Mouse (Mus musculus) heart, embryonic 11.5 days (tissue): Measurements from ENCODE around the gene AU022252. TPM values are rescaled to one million over a fixed set of nuclear protein-coding genes. Genes with fewer than 3 reads are reported as not detected.

Experiments used
- ATAC-seq: fragments of 200-750 bp; cut with Nextera tagmentation; replicated peaks from 2 replicates; pipeline ENCODE4 v1.8.0; 2017; ENCODE audit warnings: moderate library complexity; ENCODE audit not compliant: insufficient number of reproducible peaks, low FRiP score, low TSS enrichment
- H3K27ac ChIP-seq: fragments of 300-500 bp; sonication (generic); 2 replicates; pipeline ENCODE4 v1.5.1; 2014; ENCODE audit warnings: mild to moderate bottlenecking, low read depth, low read length
- H3K27me3 ChIP-seq: fragments of 300-500 bp; sonication (generic); 2 replicates; pipeline ENCODE4 v1.6.1; 2014; ENCODE audit warnings: mild to moderate bottlenecking, low read length, mixed read lengths; ENCODE audit not compliant: control insufficient read depth, insufficient read depth
- H3K36me3 ChIP-seq: fragments of 300-500 bp; sonication (generic); 2 replicates; pipeline ENCODE4 v1.6.1; 2014; ENCODE audit warnings: mild to moderate bottlenecking, low read length, moderate library complexity, mixed read lengths; ENCODE audit not compliant: control insufficient read depth, insufficient read depth
- H3K4me1 ChIP-seq: fragments of 300-500 bp; sonication (generic); 2 replicates; pipeline ENCODE4 v1.6.1; 2014; ENCODE audit warnings: low read length; ENCODE audit not compliant: control insufficient read depth, insufficient read depth
- H3K4me2 ChIP-seq: fragments of 300-500 bp; sonication (generic); 2 replicates; pipeline ENCODE4 v1.6.1; 2014; ENCODE audit warnings: mild to moderate bottlenecking, moderate library complexity
- H3K4me3 ChIP-seq: fragments of 300-500 bp; sonication (generic); 2 replicates; pipeline ENCODE4 v1.5.1; 2014; ENCODE audit warnings: low read depth, low read length
- H3K9ac ChIP-seq: fragments of 300-500 bp; sonication (generic); 2 replicates; pipeline ENCODE4 v1.6.1; 2014; ENCODE audit warnings: mild to moderate bottlenecking, low read depth, low read length, moderate library complexity
- H3K9me3 ChIP-seq: fragments of 300-500 bp; sonication (generic); replicated peaks from 2 replicates; pipeline ENCODE4 v1.6.1; 2016; ENCODE audit warnings: low read length; ENCODE audit not compliant: control insufficient read depth
- WGBS: fragments of 180-500 bp; shearing (Covaris S2); extraction: QIAGEN DNeasy Blood & Tissue Kit; methylation state at CpG from one replicate; pipeline ENCODE4 v1.1.7; 2014; ENCODE audit not compliant: insufficient replicate concordance; 5-methylcytosine and 5-hydroxymethylcytosine counted together
- polyA plus RNA-seq: library from polyadenylated mRNA; unstranded; fragments of >200 nt; fragmentation: Nextera tagmentation; extraction: Ambion mirVana; gene quantifications from 2 replicates; pipeline ENCODE4 v1.2.1, GENCODE M21; 2014

Gene AU022252
- polyA plus RNA-seq, 1 experiment from 2014 or later = 34.7 TPM

DNA sequence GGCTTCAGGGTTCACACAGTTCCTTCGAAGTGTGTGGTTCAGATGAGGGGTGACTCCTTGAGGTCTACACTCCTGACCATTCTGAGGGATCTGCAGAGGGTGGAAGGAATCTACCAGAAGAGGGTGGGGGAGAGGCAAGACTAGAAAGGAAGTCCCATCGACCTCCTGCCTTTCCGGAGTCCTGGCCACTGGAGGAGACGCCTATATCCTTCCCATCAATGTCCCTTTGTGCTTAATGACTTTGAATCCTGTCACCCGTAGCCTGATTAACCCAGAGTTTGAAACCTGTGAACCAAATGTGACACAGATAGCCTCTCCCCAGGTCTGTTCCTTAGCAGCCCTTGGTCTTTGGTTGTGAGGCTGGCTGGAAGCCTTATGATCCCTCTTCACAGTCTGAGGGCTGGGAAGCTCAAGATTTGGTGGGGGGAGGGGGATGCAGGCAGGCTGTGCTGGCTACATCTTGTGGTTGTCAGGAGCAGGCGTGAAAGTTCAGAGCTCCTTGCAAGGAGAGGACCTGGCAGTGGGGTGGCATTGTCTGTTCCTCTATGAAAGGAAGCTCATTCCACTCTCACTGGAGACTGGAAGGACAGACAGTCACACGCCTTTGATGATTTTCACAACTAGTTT, 28.7 kb upstream of the AU022252 start:
- Histone ChIP-seq H3K27ac (no peak overlapping the region), H3K4me3 (no peak overlapping the region)
- WGBS = 35% methylated on average over 7 of the region's 7 CpGs

DNA sequence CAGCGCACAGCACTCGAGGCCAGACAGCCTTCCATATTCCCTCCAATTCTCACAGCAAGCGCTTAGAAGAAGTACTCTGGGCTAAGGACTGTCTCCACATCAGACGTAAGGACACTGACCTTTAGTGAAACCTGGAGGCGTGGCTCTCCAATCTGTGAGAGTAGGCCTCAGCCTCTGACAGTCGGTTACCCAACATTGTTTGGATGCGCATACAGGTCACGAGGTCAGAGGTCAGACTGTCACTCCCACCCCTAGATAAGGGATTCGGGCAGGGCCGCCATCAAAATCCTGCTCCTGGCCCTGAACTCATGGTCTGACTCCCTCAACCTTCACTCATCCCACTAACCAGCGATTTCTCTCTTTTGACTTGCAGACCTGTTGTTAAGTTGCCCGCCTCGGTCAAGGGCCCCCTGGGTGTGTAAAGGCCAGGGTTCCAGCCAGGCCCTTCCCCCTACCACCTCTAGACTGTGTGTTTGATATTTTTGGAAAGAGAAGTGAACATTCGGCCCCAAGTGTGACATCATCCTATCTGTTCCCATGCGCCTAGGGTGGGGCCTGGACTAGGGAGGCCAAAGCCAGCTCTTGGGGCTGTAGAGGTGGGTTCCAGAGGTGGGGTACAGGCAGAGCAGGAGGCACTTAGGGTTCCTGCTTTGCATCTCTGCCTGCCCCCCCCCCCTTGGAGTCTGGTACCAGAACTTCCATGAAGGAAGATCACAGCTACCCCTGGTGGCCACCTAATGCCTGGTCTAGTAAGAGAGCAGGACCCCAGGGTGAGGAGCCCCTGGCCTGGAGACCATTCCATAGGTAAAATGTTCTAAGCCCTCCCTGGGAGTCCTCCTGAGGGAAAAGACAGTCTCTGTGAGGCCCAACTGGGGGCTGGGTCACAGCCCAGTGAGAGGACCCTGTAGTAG, 27.1 kb upstream of the AU022252 start:
- no peak overlapping the region for H3K27ac ChIP-seq
- H3K4me1 ChIP-seq = 0 out of 2 replicates have a peak, but pooled peaks cover 2% of the 10 kb centered on the region
- no peaks in the 10 kb centered on the region for H3K9me3 ChIP-seq
- H3K9ac ChIP-seq = no peak overlapping the region
- ATAC-seq = peak; percentile 25; the same call in 1 of the 2 replicates
- H3K36me3 ChIP-seq = no peaks in the 10 kb centered on the region
- 74% methylated on average over 15 of the region's 15 CpGs for WGBS
- no peak overlapping the region for H3K4me3 ChIP-seq
- no peaks in the 10 kb centered on the region for H3K27me3 ChIP-seq
- no peak overlapping the region for H3K4me2 ChIP-seq

More for the DNA sequence above, 28.7 kb upstream of the AU022252 start:
- Histone ChIP-seq H3K9me3 (no peaks in the 10 kb centered on the region), H3K27me3 (no peaks in the 10 kb centered on the region), H3K4me1 (0 out of 2 replicates have a peak, but pooled peaks cover 2% of the 10 kb centered on the region), H3K9ac (no peak overlapping the region), H3K36me3 (no peaks in the 10 kb centered on the region), H3K4me2 (no peak overlapping the region)
- no peak for ATAC-seq

GRCm38 (mm10) chr4:119257083-119257482, 24.6 kb upstream of the AU022252 start:
- Histone ChIP-seq H3K9ac (no peak overlapping the region), H3K9me3 (no peaks in the 10 kb centered on the region), H3K27ac (no peak overlapping the region), H3K36me3 (no peaks in the 10 kb centered on the region), H3K4me3 (no peak overlapping the region), H3K27me3 (no peaks in the 10 kb centered on the region), H3K4me2 (no peak overlapping the region), H3K4me1 (peaks cover 11% of the 10 kb centered on the region; the same call in 1 of the 2 replicates)
- ATAC-seq = no peak
- WGBS = 73% methylated on average over 6 of the region's 6 CpGs

DNA sequence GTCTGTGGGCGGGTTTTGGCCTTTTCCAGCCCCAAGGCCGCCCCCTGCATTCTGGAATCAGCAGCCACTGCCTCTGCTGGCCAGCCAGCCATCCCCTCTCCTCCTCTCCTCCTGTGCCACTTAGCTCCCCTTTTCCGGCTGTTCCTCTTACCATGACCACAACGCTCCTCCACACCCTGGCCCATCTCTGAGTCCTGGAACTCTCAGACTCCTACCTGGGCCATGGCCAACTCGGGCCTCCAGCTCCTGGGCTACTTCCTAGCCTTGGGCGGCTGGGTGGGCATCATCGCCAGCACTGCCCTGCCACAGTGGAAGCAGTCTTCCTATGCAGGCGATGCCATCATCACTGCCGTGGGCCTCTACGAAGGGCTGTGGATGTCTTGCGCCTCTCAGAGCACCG, 22.8 kb upstream of the AU022252 start, which contains the start of gene Cldn19:
TSS of gene Cldn19 (plus strand) at position 64 of the 400 bp plus-strand sequence.
- ATAC-seq = no peak
- H3K4me3 ChIP-seq = no peak within 1 kb of the TSS
- no peaks in the 10 kb centered on the region for H3K9me3 ChIP-seq
- no peak within 1 kb of the TSS for H3K9ac ChIP-seq
- H3K4me1 ChIP-seq = peaks cover 9% of the 10 kb centered on the region; the same call in 1 of the 2 replicates
- H3K36me3 ChIP-seq = no peaks in the 10 kb centered on the region
- WGBS = 79% methylated on average over 12 of the region's 12 CpGs
- no peak within 1 kb of the TSS for H3K27ac ChIP-seq
- H3K4me2 ChIP-seq = no peak within 1 kb of the TSS
- H3K27me3 ChIP-seq = no peaks in the 10 kb centered on the region

- Histone ChIP-seq H3K4me3 (no peak overlapping the region), H3K4me1 (peaks cover 9% of the 10 kb centered on the region; the same call in 1 of the 2 replicates), H3K4me2 (no peak overlapping the region), H3K36me3 (no peaks in the 10 kb centered on the region), H3K27me3 (no peaks in the 10 kb centered on the region), H3K9me3 (no peaks in the 10 kb centered on the region), H3K9ac (no peak overlapping the region), H3K27ac (no peak overlapping the region)
- ATAC-seq = no peak
- WGBS = 41% methylated on average over 9 of the region's 9 CpGs
These were observed 21.6 kb upstream of the AU022252 start for GRCm38 (mm10) chr4:119254012-119254618.

DNA sequence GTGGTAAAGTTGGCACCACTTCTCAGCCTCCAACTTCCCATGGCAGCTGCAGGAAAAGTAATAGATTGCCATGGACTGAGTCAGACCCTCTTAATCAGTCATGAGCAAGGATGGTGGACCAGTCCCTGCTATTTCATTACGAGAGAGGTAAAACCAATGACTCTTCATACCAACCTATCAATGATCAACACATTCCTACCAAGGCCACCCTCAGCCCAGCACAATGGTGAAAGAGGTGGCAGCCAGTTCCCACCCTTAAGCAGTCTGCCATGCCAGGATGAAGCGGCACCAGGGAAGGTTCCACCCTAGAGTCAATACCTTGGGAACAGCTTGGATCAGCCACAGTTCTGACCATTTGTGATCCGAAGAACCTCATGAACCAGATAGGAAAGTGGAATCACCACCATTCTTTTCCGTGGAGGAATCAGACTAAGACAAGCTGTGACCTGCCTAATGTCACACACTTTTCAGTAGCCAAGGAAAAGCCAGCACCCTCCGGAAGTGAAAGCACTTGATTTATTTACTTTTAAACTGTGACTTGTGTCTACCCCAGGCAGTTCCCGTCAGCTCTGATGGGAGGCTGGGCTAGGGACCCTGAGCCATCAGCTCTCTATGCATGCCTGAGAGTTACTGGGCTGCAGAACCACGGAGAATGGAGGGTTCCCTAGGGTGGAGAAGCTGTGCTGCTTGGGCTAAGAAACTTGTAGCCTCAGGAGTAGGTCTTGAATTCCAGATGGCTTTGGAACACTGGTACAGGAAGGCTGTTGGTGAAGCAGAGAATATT, 19.7 kb upstream of the AU022252 start:
- Histone ChIP-seq H3K4me3 (no peak overlapping the region), H3K36me3 (no peaks in the 10 kb centered on the region), H3K27me3 (no peaks in the 10 kb centered on the region), H3K4me2 (no peak overlapping the region), H3K9me3 (no peaks in the 10 kb centered on the region), H3K27ac (no peak overlapping the region), H3K9ac (no peak overlapping the region), H3K4me1 (peaks cover 9% of the 10 kb centered on the region; the same call in 1 of the 2 replicates)
- no peak for ATAC-seq
- 52% methylated on average over 7 of the region's 7 CpGs for WGBS

DNA sequence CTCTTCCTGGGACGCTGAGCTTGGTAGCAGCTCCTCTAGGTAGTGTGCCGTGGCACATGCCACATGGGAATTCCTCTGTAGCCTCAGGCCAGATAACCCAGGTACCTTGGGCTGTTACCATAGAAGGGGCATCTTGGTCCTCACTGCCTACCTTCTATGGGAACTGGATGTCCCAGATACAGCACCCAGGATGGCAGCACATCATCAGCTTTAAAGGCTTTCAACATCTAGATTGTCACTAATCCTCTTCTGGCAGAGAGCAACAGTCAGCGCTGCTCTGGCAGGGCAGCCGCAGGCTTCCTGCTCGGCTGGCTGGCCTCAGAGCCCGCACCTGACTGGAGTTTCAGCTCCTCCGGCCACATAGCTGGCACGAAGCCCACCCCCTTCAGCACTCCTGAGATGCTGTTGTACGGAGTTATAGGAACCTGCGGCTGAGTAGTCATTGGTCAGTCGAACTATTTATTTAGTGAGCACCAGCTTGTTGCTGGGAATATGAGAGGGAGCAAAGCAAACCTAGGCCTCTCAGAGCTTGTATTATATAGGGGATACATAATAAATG, 16.0 kb upstream of the AU022252 start:
- no peak overlapping the region for H3K4me2 ChIP-seq
- no peaks in the 10 kb centered on the region for H3K27me3 ChIP-seq
- H3K4me3 ChIP-seq = no peak overlapping the region
- no peak overlapping the region for H3K27ac ChIP-seq
- H3K9me3 ChIP-seq = no peaks in the 10 kb centered on the region
- H3K4me1 ChIP-seq = no peaks in the 10 kb centered on the region
- no peak overlapping the region for H3K9ac ChIP-seq
- no peaks in the 10 kb centered on the region; the same call in 1 of the 2 replicates for H3K36me3 ChIP-seq
- no peak for ATAC-seq
- WGBS = 77% methylated on average over 11 of the region's 11 CpGs
